Mouse (Mus musculus): Measurements from ENCODE around the gene Ebna1bp2. TPM values are rescaled to one million over a fixed set of nuclear protein-coding genes. Genes with fewer than 3 reads are reported as not detected.

The Ebna1bp2 gene
- 10 to 100 TPM; 61.3 to 62.9 TPM for total RNA-seq (2021)
- long read RNA-seq, transcript Ebna1bp2-201 (9 exons, 2,960 nt): major isoform, 64 of 84 reads
- long read RNA-seq, partial matches to known transcripts: 8 of 84 reads
- long read RNA-seq, other reads (novel, unspliced or antisense): 11 of 84 reads

DNA sequence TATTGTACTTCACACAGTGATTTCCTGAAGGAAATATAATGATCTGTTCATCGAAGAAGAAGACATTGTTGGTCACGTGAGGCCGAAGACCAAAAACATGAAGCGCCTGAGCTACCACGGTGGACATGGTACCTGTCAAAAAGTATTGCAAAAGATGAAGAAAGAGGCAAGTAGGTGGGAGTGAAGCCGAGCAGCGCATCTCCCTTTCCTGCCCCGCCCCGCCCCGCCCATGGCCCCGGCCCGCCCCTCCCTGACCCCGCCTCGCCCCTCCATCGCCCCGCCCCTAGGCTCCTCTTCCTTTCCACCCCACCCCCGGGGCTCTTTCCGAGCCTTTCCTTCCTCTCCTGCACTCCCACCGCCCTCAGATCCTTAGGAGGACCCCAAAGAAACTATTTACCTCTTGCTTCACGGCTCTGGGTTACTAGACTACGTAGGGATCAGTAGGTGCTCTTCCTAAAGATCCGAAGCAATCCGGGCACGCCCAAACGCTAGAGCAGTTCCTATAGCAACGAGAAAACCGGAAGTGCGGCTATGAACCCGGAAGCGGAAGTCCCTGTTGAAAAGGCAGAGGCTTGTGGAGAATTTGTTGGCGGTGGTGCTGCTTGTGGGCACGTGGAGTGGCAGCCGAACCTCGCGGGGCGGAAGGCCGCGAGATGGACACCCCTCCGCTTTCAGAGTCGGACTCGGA, at the start of gene Ebna1bp2, which contains the start of gene Cfap57:
Gene Ebna1bp2, plus strand, starts transcription at position 521 of the 688 bp plus-strand sequence.
Gene Cfap57, minus strand, starts transcription at position 499 of the 688 bp plus-strand sequence.
- peak; percentile 83 to 86 for DNase-seq (ENCODE audit: low spot score in 2 of 2)

DNA sequence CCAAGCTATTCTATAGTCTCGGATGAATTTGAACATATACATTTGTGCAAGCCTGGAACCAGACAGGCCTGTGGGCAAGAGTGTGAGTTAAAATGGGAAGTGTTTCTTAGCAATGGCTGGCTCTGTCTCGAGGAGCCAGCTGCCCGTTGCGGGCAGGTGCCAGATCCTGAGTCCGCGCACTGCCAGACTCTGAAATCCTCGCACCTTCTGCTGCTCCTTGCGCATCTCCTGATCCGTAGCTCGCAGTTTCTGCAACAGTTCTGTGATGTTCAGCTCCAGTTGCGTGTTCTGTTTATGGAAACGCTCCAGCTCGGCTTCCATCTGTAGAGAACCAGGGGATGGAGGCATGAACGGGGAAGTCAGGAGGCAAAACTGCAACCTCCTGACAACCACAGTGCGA, 49.2 kb upstream of the Ebna1bp2 start:
- DNase-seq (ENCODE audit: low spot score in 2 of 2): no peak

DNA sequence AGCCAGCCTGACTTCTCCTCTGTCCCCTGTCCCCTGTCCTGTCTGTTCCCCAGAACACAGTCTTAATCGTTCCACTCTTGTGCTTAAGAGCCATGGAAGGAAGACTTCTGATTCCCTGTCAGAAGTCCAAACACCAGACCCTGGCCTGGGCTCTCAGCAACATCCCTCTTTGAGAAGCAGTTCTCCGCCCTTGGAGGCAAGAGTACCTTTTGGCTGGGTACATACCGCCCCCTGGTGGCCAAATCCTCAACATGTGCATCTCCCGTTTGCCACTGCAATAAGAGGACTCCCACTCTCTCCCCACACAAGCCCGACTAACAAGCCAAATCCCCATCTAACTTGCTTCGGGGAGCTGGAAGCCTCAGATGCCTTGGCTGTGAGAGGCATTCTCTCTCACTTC, 44.5 kb upstream of the Ebna1bp2 start:
- peak; percentile 94 to 95 for DNase-seq (ENCODE audit: low spot score in 2 of 2)

DNA sequence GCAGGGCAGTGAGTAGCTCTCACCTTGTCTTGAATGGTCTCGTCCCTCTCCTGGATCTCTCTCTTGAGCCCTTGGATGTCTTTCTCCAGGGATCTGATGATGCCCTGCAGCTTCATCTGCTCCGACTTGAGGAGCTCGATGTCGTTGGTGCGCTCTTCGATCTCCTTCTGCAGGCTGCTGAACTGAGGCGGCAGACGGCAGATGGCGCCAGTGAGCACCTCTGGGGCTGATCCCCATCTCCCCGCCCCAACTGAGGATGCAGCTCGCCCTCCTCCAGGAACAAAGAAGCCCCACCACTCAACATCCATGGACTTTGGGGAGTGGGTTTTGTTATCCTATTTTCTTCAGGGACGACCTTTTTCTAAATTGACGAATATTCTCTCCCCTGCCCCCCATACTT, 41.3 kb upstream of the Ebna1bp2 start:
- DNase-seq (ENCODE audit: low spot score in 2 of 2): peak; percentile 58 to 66

DNA sequence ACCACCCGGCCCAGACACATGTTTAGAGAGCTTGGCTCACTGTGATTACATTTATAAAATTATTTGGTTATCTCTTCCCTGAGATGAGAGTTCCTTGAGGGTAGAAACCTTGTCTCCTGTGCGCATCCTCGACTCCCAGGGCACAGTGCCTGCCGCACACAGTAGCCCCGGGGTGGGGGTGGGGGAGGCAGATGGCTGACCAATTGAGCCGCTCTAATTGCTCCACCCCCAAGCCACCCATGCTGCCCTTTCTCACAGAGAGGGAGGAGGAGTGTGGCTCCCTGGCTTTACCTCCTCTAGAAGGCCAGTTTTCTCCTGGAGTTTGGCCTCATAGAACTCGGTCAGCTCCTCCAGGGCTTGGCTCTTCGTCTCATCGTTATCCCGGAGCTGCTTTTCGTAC, 39.1 kb upstream of the Ebna1bp2 start:
- no peak for DNase-seq (ENCODE audit: low spot score in 2 of 2)

DNA sequence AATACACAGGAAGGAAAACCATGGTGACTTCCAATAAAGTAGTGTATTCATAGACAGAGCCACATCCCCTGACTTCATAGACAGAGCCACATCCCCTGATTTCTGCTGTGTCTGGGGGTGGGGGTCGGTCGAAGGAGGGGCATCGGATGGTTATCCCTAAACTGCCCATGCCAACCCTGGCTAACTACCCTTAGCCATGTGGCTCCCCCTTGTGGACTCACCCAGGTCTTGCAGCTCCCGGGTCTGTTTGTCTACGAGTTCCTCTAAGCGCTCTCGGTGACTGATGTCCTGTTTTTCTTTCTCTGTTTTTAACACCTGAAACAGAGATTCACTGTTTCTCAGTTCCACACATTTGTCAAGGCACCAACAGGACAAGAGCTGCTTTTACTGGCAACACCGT, 38.0 kb upstream of the Ebna1bp2 start:
- DNase-seq (ENCODE audit: low spot score in 2 of 2): no peak

DNA sequence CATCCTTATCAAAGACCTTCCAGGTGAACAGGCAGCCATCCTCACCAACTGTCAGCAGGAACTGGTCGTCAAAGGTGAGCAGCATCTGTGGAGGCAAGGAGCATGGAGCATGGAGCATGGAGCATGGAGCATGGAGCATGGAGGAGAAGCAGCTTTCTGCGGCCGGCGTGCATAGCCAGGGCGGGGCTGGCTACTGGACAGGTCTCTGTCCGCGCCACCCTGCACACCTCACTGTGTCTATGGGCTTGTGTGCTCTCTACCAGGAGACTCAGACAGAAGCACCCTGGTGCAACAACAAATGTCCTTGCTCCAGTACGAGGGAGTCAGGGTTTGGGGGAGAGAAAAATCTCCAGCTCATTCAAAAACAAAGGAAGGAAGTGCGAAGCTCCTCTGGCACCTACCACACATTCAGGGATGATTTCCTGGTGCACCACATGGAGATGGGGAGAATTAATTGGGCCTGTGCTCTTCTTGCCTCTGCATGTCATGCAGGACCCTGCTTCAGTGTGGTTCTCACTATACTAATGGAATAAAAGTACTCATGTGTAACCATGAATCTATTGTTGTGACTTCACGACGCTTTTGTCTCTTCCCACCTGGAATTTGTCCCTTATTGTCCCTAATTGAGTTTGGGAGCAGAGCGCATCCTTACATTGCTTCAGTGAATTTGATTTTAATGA, 31.4 kb upstream of the Ebna1bp2 start:
- DNase-seq (ENCODE audit: low spot score in 2 of 2): no peak

DNA sequence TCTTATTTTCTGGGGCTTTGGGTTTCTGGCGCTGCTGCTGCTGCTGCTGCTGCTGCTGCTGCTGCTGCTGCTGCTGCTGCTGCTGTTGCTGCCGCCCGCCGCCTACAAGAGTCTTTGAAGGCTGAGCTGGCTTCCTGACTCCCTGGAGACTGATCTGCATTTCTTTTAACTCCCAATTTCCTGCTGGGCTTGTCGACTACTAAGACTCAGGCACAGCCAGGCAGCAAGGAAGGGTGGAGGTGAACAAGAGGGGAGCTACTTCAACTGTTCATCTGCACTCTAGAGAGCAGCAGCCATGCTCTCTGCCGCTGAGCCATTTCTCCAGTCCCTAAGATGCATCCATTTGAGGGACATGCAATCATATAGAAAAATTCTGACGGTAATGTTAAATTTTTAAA, 30.9 kb upstream of the Ebna1bp2 start:
- DNase-seq (ENCODE audit: low spot score in 2 of 2): no peak

DNA sequence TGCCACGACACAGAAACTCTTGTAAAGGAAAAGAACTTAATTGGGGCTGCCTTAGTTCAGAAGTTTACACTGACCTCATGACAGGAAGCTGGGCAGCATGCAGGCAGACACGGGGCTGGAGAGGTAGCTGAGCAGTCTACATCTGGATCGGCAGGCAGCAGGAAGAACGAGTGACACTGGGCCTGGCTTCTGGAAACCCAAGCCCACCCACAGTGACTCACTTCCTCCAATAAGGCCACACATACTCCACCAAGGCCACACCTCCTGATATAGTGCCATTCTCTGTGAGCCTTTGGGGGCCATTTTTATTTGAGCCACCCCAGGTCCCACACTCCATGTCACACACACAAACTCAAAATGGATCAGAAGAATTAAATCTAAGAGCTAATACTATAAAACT, 16.5 kb upstream of the Ebna1bp2 start:
- no peak for DNase-seq (ENCODE audit: low spot score in 2 of 2)

DNA sequence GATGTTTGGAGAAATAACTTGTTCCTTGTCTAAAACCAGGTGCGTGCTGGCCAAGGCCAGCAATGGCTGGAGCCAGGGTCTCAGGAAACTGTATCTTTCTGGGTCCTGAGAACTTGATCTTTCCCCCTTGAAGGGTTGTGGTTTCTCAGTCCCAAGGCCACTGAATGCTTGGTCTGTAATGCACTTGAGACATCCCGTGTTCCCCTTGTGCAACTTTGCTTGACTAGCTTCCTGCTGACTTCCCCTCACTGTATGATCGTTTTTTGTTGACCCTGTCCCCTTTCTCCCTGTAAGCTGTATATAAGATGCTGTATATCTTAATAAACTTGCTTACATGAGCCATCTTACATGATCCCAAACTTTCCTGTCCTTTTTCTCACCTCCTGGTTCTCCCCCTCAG, 10.8 kb upstream of the Ebna1bp2 start:
- DNase-seq (ENCODE audit: low spot score in 2 of 2): no peak

DNA sequence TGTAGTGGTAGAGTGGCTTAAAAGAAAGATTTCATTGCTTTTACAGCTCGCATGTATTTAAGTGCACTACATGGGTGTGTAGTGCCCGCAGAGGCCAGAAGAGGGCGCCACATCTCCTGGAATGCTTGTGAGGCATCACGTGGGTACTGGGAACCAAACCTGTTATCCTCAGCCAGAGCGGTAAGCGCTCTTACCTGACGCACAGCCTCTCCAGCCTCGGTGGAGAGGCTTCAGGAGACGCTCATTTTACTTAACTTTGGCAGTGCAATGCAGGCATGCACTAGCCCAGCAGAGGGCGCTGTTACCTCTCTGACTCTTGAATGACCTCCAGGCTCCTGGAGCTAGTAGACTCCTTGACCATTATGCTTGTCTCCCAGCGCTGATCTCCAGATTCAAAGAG, 8.0 kb upstream of the Ebna1bp2 start:
- DNase-seq (ENCODE audit: low spot score in 2 of 2): peak; percentile 34 to 42

DNA sequence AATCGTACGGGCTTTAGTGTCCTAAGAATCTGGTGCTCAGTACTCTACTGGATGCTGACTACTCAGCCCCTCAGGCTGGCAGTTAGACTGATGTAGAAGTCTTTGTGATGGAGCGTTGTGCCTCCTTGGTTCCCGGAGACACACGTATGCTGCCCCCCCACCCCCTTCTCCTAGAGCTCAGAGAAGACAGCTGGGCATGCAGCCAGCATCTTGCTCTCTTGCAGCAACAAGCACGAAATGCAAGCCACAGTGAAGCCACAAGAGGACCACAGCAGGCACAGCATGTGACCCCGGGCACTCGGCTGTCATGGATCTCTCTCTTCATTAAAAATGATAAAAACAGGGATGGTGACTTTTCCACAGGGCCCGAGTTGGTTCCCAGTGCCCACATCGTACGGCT, 5.2 kb upstream of the Ebna1bp2 start:
- no peak for DNase-seq (ENCODE audit: low spot score in 2 of 2)

DNA sequence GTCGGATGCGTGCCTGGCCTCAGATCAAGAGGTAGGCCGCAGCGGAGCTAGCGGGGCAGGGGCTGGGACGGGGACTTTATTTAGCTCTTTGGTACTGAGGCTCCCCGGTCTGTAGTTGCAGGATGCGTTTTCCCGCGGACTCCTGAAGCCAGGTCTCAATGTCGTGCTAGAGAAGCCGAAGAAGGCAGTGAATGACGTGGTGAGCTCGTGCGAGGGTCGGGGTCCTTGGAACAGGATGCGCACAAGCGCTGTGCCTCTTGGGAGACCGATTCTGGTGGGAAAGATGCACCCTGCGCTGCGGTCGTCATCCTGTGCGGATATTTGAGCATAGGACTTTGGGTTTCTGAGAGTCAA, 345 bp downstream of the Ebna1bp2 start:
- DNase-seq (ENCODE audit: low spot score in 2 of 2): no peak

DNA sequence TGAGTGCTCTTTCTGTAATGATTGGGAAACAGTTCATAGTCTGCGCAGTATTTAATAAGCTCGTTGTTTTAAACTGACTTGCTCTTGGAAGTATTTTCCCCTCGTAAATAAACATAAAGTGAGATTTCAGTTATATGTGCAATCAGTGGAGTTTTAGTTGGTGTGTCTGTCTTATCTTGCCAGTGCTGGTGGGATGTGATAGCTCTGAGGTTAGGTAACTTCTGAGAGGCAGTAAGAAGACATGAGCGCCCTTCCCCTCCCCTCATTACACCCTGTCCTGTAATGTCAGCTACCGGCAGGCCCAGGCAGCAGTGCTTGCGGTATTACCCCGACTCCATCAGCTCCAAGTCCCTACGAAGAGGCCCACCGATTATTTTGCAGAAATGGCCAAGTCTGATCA, 1.2 kb downstream of the Ebna1bp2 start:
- no peak for DNase-seq (ENCODE audit: low spot score in 2 of 2)

DNA sequence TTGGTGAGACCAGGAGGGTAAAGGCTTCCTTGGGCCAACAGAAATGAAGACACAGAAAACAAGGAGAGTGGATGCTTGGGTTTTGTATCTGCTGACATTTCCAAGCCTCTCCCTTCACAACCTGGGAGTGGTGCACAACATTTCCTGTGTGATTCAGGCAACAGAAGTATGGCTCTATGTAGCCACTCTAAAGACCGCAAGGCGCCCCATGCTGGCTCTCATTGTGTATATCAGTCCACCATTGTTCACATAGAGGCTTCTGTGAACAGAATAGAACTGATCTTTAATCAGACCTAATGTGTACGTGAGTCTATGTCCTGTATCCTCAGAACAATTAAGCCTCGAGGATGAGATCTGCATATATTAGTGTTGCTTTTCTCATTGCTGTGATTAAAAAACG, 9.7 kb downstream of the Ebna1bp2 start:
- no peak for DNase-seq (ENCODE audit: low spot score in 2 of 2)

DNA sequence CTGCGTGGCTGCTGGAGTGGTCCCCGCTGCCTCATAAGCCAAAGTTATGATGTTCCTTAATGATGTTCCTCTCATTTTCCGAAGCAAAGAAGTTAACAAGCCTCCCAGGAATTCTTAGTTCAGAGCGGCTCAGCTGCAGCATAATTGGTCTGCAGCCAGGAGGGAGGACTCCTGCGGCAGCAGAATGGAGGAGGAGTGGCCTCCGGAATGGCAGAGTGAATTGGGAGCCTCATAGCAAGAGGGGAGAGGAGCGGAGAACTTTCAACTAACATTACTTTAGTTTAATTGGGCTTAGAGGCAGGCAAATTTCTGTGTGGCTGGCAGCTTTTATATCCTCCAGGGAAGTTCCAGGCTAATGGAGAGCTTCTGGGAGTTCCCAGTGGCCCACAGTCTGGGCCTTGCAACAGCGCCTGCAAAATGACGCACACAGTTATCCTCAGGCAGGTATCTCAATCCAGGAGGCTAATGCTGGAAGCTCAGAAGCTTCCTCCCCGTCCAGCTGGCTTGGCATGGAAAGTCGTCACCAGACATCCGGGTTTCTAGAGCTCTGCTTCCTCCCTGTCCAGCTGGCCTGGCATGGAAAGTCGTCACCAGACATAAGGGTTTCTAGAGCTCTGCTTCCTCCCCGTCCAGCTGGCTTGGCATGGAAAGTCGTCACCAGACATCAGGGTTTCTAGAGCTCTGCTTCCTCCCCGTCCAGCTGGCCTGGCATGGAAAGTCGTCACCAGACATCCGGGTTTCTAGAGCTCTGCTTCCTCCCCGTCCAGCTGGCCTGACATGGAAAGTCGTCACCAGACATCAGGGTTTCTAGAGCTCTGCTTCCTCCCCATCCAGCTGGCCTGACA, 22.0 kb downstream of the Ebna1bp2 start:
- DNase-seq (ENCODE audit: low spot score in 2 of 2): peak; percentile 18 to 30

DNA sequence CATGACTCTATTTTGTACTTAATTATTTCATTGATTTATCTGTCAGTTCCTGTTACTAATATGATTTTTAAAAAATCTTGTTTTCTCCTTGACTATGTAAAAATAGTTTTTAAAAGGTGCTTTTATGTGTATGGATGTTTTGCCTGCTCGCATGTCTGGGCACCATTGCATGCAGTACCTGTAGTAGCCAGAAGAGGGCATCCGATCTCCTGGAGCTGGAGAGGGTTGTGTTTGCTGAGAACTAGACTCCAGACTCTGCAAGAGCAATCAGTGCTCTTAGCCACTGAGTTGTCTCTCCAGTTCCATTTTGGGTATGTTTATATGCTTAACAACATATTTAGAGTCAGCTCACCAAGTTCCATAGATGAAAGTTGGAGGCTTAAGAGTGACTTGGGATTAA, 24.6 kb downstream of the Ebna1bp2 start:
- peak; percentile 64 to 65 for DNase-seq (ENCODE audit: low spot score in 2 of 2)

DNA sequence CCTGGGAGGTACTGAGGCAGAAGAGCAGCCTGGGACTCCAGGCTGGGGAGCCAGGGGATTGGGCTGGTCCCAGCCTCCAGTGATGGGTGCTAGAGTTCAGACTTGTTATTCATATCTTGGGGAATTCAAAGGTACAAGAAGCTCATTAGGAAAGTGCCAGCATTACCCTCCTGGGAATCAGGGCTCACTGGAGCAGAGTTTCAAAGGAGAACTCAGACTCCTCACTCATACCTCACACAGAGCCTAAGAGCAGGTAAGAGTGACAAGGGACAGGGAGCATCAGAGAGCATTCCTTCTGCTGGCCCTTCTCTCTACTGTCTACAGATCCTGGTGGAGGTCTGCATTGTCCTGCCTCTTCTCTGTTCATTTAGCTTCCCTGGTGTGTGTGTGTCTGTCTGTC, 38.1 kb downstream of the Ebna1bp2 start, which contains the start of gene Olfr62:
Gene Olfr62, plus strand, starts transcription at position 301 of the 400 bp plus-strand sequence.
- DNase-seq (ENCODE audit: low spot score in 2 of 2): no peak

Measured in layer of hippocampus, postnatal 10 days (tissue).